Mouse (Mus musculus) forebrain, embryonic 12.5 days (tissue): Measurements from ENCODE around the gene Prss28. TPM values are rescaled to one million over a fixed set of nuclear protein-coding genes. Genes with fewer than 3 reads are reported as not detected.

Experiments used
- ATAC-seq: fragments of 200-750 bp; cut with Nextera tagmentation; 2 replicates; pipeline ENCODE4 v1.8.0; 2017; ENCODE audit warnings: moderate TSS enrichment; ENCODE audit not compliant: low FRiP score
- H3K27ac ChIP-seq: fragments of 300-500 bp; sonication (generic); 2 replicates; pipeline ENCODE4 v1.5.1; 2016; ENCODE audit warnings: mild to moderate bottlenecking
- H3K27me3 ChIP-seq: fragments of 300-500 bp; sonication (generic); 2 replicates; pipeline ENCODE4 v1.6.1; 2016; ENCODE audit warnings: mild to moderate bottlenecking
- H3K36me3 ChIP-seq: fragments of 300-500 bp; sonication (generic); replicated peaks from 2 replicates; pipeline ENCODE4 v1.6.1; 2016; ENCODE audit warnings: mild to moderate bottlenecking
- H3K4me1 ChIP-seq: fragments of 300-500 bp; sonication (generic); 2 replicates; pipeline ENCODE4 v1.6.1; 2016
- H3K4me2 ChIP-seq: fragments of 300-500 bp; sonication (generic); 2 replicates; pipeline ENCODE4 v1.6.1; 2016; ENCODE audit warnings: mild to moderate bottlenecking, moderate library complexity
- H3K4me3 ChIP-seq: fragments of 300-500 bp; sonication (generic); replicated peaks from 2 replicates; pipeline ENCODE4 v1.5.1; 2016; ENCODE audit warnings: mild to moderate bottlenecking
- H3K9ac ChIP-seq: fragments of 300-500 bp; sonication (generic); 2 replicates; pipeline ENCODE4 v1.6.1; 2016; ENCODE audit warnings: mild to moderate bottlenecking
- H3K9me3 ChIP-seq: fragments of 300-500 bp; sonication (generic); 2 replicates; pipeline ENCODE4 v1.6.1; 2016
- WGBS: fragments of 180-500 bp; shearing (Covaris S2); methylation state at CpG from one replicate; pipeline ENCODE4 v1.1.7; 2016; 5-methylcytosine and 5-hydroxymethylcytosine counted together
- polyA plus RNA-seq: library from polyadenylated mRNA; unstranded; fragments of >200 nt; fragmentation: Nextera tagmentation; extraction: Ambion mirVana; gene quantifications from 2 replicates; pipeline ENCODE4 v1.2.1, GENCODE M21; 2016

Gene Prss28
- polyA plus RNA-seq, 1 experiment from 2014 or later: not detected

GRCm38 (mm10) chr17:25361291-25361690 is 52.8 kb downstream of the Prss28 start:
- Histone ChIP-seq H3K36me3 (no peaks in the 10 kb centered on the region), H3K4me2 (no peak overlapping the region), H3K27me3 (peaks cover 9% of the 10 kb centered on the region; the same call in 1 of the 2 replicates), H3K9ac (no peak overlapping the region), H3K27ac (no peak overlapping the region), H3K4me1 (no peaks in the 10 kb centered on the region), H3K4me3 (no peak overlapping the region), H3K9me3 (no peaks in the 10 kb centered on the region)
- 79% methylated on average over 2 of the region's 2 CpGs for WGBS
- no peak for ATAC-seq

Other genes with a start within 250 kb of the Prss28 start
- gene Tmem204, start 225.1 kb upstream of the Prss28 start, polyA plus RNA-seq: 8.2 and 9.1 TPM in 2 replicates
- 42.4 and 47.5 TPM in 2 replicates for gene Telo2, start 192.7 kb upstream of the Prss28 start, polyA plus RNA-seq
- gene Ptx4, start 187.9 kb upstream of the Prss28 start, polyA plus RNA-seq: 0.18 TPM in 1 of 2 replicates, not detected in the other
- gene Clcn7, start 175.3 kb upstream of the Prss28 start, polyA plus RNA-seq: 23.9 and 26.1 TPM in 2 replicates
- gene Ccdc154, start 146.2 kb upstream of the Prss28 start, polyA plus RNA-seq: not detected in 2 replicates
- not detected in 2 replicates for gene Gm38655, start 133.2 kb upstream of the Prss28 start, polyA plus RNA-seq
- 36.2 and 37.3 TPM in 2 replicates for gene BC003965, start 124.1 kb upstream of the Prss28 start, polyA plus RNA-seq
- gene Unkl, start 120.2 kb upstream of the Prss28 start, polyA plus RNA-seq: 10.0 and 11.3 TPM in 2 replicates
- gene Gnptg, start 68.5 kb upstream of the Prss28 start, polyA plus RNA-seq: 60.1 and 64.4 TPM in 2 replicates
- 61.0 and 64.2 TPM in 2 replicates for gene Tsr3, start 68.5 kb upstream of the Prss28 start, polyA plus RNA-seq
- 2.9 and 3.8 TPM in 2 replicates for gene Baiap3, start 52.3 kb upstream of the Prss28 start, polyA plus RNA-seq
- 849 and 866 TPM in 2 replicates for gene Ube2i, start 34.0 kb upstream of the Prss28 start, polyA plus RNA-seq
- gene Prss34, start 10.3 kb upstream of the Prss28 start, polyA plus RNA-seq: not detected in 2 replicates
- gene Prss29, start 10.0 kb downstream of the Prss28 start, polyA plus RNA-seq: not detected in 2 replicates
- gene Tpsab1, start 36.9 kb downstream of the Prss28 start, polyA plus RNA-seq: not detected in 2 replicates
- gene Tpsb2, start 57.7 kb downstream of the Prss28 start, polyA plus RNA-seq: not detected in 2 replicates
- 0.29 and 0.45 TPM in 2 replicates for gene Tpsg1, start 60.6 kb downstream of the Prss28 start, polyA plus RNA-seq
- gene Cacna1h, start 125.1 kb downstream of the Prss28 start, polyA plus RNA-seq: 7.8 and 7.9 TPM in 2 replicates
- gene Tekt4, start 146.0 kb downstream of the Prss28 start, polyA plus RNA-seq: 0.19 and 0.31 TPM in 2 replicates
- gene Sstr5, start 188.6 kb downstream of the Prss28 start, polyA plus RNA-seq: 0.10 TPM in 1 of 2 replicates, not detected in the other